Mouse (Mus musculus): ENCODE data around the gene Prss46.

GRCm38 (mm10) chr9:110858967-110859596, 14.8 kb downstream of the Prss46 start:
- TF ChIP-seq ZC3H11A (IDR thresholded peaks at IDR 0.05; ENCODE audit: borderline replicate concordance, low read depth, low read length) (no peak), HCFC1 (IDR thresholded peaks at IDR 0.05; ENCODE audit: borderline replicate concordance, insufficient read depth, low read length) (no peak), ZNF384 (IDR thresholded peaks at IDR 0.05; ENCODE audit: low read depth, low read length) (no peak)
